Mouse (Mus musculus) left cerebral cortex, postnatal 25 days (tissue): ENCODE results near the gene Ccndbp1. TPM values are rescaled to one million over a fixed set of nuclear protein-coding genes. Genes with fewer than 3 reads are reported as not detected.
"Not testable (repeated sequence)": the region's sequence is repeated elsewhere in the genome, so short reads cannot be mapped to it uniquely, and the experiment has no call there.

Source experiments
- DNase-seq, 2 experiments: peaks; one replicate each; pipeline ENCODE4 v3.0.0; 2022; ENCODE audit warnings: low spot score in 2 of 2, mixed read lengths in 1 of 2
- intact Hi-C: fragments of 180-260 bp; cut with DNase I; formaldehyde crosslinking; loops from one replicate; pipeline ENCODE4 v1.15.1; 2025
- total RNA-seq, 2 experiments: library from RNA; stranded (reverse); gene quantifications; 2 replicates each; pipeline ENCODE4 v1.2.3; 2021

The Ccndbp1 gene
- total RNA-seq, 2 experiments from 2014 or later, result 54.9 to 56.9 TPM

GRCm38 (mm10) chr2:120991196-120991595 lies 17.0 kb upstream of the Ccndbp1 start:
- no peak for DNase-seq
- intact Hi-C loops, result no loop called here

DNA sequence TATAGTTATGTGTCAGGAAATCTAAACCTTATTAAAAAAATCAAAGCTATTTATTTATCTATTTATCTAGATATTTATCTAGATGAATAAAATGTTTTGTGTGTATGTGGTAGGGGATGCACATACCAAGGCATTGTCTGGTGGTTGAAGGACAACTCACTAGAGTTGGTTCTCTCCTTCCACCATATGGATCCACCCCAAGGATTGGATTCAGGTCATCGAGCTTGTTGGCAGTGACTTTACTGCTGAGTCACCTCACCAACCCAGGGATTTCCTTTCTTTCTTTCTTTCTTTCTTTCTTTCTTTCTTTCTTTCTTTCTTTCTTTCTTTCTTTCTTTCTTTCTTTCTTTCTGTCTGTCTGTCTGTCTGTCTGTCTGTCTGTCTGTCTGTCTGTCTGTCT lies 11.6 kb upstream of the Ccndbp1 start:
- intact Hi-C loops, DNase-seq: not testable (repeated sequence)

- intact Hi-C loops, result no loop called here
- DNase-seq, result no peak
Measured at GRCm38 (mm10) chr2:120998863-120999262, 9.3 kb upstream of the Ccndbp1 start.

DNA sequence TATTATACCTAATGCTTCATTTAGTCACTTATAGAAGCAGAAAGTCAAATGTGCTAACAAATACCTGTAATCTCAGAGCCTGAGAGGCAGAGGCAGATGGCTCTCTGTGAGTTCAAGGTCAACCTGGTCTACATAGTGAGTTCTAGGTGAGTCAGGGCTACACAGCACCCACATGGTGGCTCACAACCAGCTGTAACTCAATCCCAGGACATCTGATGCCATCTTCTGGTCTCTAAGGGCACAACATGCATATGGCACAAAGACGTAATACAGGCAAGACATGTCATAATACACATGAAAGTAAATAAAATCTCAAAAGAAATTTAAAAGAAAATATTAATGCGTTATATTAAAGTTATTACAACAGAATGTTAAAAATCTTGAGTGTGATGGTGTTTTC lies 4.6 kb upstream of the Ccndbp1 start:
- no peak for DNase-seq

DNA sequence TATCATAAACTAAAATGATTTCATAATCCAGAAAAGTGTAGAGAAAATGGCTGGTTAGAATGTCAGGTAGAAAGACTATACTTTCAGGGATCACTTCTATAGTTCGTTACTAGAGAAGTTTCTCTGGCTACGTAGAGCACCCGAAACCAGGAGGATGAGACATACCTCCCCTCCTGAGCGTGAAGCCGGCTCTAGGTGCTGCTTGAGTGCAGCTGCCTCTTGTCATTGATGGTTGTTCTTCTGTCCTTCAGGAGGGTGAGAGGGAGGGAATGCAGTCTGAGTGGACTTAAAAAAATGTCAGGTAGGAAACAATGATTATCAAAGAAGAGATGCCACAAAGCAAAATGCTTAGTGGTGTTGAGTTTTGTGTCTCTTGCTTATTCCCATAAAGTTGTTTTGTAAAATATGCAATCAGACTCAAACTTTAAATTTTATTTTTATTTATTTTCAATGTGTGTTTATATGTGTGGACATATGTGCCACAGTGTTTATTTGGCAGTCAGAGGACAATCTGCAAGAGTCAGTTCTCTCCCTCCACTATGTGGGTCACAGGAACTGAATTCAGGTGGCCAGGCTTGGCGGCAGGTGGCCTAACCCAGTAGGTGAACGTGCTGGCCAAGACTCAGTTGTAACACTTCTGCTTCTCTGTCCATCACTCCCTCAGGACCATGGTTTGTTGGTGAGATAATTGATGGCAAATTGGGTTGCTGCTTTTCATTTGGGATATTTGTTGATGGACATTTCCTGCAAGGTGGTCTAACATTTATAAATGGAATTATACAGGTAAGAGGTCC lies 4.0 kb upstream of the Ccndbp1 start:
- intact Hi-C loops, result no loop called here
- DNase-seq, result no peak

More for the DNA sequence above, 4.6 kb upstream of the Ccndbp1 start:
- intact Hi-C loops, result no loop called here

- intact Hi-C loops, result no loop called here
- DNase-seq, result no peak
Measured at GRCm38 (mm10) chr2:121006986-121007385, 1.2 kb upstream of the Ccndbp1 start.

GRCm38 (mm10) chr2:121008664-121009007 lies 433 bp downstream of the Ccndbp1 start:
- intact Hi-C loops, result no loop called here
- DNase-seq, result no peak

- DNase-seq, result no peak
- intact Hi-C loops, result no loop called here
Measured at GRCm38 (mm10) chr2:121009071-121009677, 971 bp downstream of the Ccndbp1 start.

GRCm38 (mm10) chr2:121012676-121013075 lies 4.5 kb downstream of the Ccndbp1 start:
- intact Hi-C loops, result no loop called here
- DNase-seq, result no peak

DNA sequence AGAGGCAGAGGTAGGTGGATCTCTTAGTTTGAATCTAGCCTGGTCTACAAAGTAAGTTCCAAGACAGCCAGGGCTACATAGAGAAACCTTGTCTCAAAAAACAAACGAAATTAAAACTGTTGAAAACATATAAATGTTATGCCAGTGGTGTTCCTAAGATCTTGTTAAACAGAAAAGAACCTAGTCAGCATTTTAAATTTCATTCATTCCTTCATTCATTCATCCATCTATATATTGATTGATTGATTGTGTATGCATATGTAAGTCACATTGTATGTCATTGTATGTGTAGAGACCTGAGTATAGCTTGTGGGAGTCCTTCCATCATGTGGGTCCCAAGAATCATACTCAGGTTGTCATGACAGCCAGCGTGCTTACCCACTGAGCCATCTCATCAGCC lies 7.3 kb downstream of the Ccndbp1 start:
- DNase-seq, result no peak
- intact Hi-C loops, result no loop called here

DNA sequence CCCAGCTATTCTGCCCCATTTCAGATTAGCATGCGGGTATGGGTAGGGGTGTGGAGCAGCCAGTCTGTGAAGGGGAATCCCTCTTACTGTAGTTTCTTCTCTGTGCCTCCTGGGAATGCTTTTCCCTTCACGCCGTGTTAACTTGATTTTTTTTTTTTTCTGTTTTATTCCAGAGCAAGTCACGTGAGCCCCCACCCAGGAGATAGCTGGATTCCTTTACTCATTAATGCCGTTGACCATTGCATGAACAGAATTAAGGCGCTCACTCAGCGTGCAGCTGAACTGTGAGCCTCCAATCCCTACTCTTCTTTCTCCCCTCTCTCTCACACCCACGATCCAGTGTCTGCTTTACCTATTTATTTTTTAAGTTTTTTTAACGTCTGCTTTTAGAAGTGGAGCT lies 8.0 kb downstream of the Ccndbp1 start:
- intact Hi-C loops, result no loop called here

GRCm38 (mm10) chr2:121017151-121017550 lies 8.9 kb downstream of the Ccndbp1 start:
- intact Hi-C loops, result no loop called here
- no peak for DNase-seq

More for the DNA sequence above, 8.0 kb downstream of the Ccndbp1 start:
- DNase-seq, result no peak

GRCm38 (mm10) chr2:121022918-121023317 lies 14.7 kb downstream of the Ccndbp1 start:
- no peak for DNase-seq
- intact Hi-C loops, result no loop called here

DNA sequence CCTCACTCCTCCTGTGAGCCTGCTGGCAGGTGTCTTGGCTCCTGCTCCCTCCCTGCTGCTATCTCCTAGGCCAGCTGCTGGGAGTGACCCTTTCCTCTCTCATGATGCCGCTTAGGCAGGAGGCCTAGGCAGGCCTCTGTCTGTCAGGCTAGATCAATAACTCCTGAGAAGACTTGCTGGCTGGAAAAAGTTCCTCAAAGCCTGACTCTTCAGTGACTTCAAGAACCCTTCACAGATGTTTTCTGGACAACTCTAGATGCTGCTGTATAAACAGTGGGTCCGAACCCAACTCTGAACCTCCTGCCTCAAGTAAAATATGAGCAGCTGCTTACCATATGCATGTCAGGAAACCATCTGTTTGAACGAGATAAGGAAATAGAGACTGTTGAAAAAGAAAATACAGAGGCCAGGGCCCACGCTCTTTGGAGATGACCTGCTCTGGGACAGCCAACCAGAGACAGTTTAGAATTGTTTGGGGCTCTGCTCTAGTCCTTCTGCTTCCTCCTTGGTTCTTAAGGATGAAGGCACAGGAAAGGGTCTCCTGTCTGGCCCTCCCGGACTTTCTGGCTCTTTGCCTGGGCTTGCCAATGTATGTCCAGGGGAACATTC lies 28.6 kb downstream of the Ccndbp1 start, which contains the start of gene Epb42:
Gene Epb42 (minus strand): TSS at position 340 of the 609 bp plus-strand sequence.
- intact Hi-C loops, result no loop called here
- no peak for DNase-seq

DNA sequence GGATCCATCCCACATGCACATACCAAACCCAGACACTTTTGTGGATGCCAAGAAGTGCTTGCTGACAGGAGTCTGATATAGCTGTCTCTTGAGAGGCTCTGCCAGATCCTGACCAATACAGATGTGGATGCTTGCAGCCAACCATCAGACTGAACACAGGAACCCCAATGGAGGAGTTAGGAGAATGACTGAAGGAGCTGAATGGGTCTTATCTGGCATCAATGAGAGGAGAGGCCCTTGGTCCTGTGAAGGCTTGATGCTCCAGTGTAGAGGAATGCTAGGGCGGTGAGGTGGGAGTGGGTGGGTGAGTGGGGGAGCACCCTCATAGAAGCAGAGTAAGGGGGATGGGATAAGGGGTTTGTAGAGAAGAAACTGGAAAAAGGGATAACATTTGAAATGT lies 30.6 kb downstream of the Ccndbp1 start:
- DNase-seq, intact Hi-C loops: not testable (repeated sequence)

DNA sequence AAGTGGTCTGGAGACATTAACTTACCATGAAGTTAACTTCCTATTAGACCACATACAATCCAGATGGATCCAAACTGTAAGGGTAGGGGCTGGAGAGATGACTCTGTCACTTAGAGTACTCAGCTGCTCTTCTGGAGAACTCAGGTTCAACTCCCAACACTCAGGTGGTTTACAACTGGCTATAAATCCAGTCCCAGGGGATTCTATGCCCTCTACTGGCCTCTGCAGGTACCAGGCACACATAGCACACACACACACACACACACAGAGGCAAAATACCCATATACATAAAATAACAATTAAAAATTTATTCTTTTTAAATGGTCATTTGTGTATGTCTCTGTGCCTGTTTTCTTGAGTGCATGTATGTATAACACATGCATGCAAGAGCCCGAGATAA lies 31.2 kb downstream of the Ccndbp1 start:
- intact Hi-C loops, result no loop called here

GRCm38 (mm10) chr2:121041098-121041497 lies 32.9 kb downstream of the Ccndbp1 start:
- intact Hi-C loops, result loop anchor here (1.0 kb wide), 1 partner anchor 61 kb away; no protein-coding TSS in a partner anchor
- DNase-seq, result peak; percentile 18 to 48

More for the DNA sequence above, 31.2 kb downstream of the Ccndbp1 start:
- no peak for DNase-seq

DNA sequence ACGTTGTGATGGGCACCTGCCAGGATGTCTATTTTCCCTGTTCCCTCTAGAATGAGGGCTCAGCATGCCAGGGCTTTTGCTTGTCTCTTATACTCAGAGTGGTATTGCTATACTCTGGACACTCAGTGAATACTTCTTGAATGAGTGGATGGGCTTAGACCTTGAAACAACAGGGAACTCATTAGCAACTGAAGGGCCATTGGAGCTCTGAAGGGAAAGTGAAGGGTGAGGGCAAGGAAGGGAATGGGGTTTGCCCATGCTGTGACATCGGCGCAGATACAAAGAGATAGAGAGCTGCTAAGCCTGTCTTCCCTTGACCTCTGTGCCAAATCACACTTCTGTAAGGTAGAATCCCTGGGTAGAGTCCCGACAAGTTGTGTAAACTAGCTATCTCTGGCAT lies 37.5 kb downstream of the Ccndbp1 start:
- DNase-seq, result no peak
- intact Hi-C loops, result no loop called here

DNA sequence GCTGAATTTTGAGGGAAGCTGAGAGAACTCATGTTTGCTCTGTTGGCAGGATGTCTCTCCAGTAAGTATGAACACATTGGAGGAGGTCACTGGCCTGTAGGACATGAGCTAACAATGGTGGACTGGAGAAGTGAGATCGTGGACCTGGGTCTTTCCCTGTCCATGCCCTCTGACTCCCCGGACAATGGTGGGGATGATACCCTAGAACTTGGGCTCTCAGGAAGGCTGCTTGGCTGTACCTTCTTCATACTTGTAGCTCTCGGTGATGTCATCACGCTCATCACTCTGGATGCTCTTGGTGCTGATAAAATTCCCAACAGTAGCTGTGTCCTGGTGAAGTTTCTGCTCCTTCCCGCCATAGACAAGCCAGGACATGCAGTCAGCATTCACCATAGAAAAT lies 44.0 kb downstream of the Ccndbp1 start:
- intact Hi-C loops, result no loop called here
- DNase-seq, result no peak

GRCm38 (mm10) chr2:121054060-121054459 lies 45.9 kb downstream of the Ccndbp1 start:
- intact Hi-C loops, result no loop called here

GRCm38 (mm10) chr2:121055915-121056314 lies 47.7 kb downstream of the Ccndbp1 start:
- intact Hi-C loops, result no loop called here
- DNase-seq, result no peak

More at GRCm38 (mm10) chr2:121054060-121054459, 45.9 kb downstream of the Ccndbp1 start:
- DNase-seq, result no peak
